Mouse (Mus musculus) adrenal gland, adult 2 months (tissue): ENCODE data around the gene Sptbn4. TPM values are rescaled to one million over a fixed set of nuclear protein-coding genes. Genes with fewer than 3 reads are reported as not detected.

Experiments
- DNase-seq: peaks from one replicate; pipeline ENCODE4 v3.0.0; 2021
- polyA plus RNA-seq: library from polyadenylated mRNA; depleted of rRNA; stranded (reverse); fragments of >200 nt; gene quantifications from 2 replicates; pipeline ENCODE4 v1.2.3, GENCODE M21; 2012
- total RNA-seq, 2 experiments: library from RNA; stranded (reverse); gene quantifications; 2 replicates each; pipeline ENCODE4 v1.2.3; 2021

Sptbn4 gene
- total and polyA plus RNA-seq, 3 experiments: 0.84 to 1.9 (median 1.5) TPM

DNA sequence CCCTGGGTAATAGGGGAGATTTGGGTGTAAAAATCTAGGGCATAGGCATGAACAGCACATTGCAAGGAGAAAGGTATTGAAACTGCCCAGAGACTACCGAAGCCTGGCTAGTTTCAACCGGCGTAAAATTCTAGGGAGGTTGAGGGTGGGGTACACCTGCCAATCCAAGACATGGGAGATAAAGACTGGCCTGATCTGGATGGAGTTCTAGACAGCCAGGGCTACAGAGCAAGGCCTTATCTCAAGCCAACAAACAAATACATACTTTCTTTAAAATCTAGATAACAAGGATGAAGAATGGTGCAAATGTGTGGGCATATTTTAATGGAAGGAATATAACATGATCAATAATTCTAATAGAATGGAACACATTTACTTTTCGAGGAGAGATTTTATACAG is 92.7 kb downstream of the Sptbn4 start:
- DNase-seq: no peak

DNA sequence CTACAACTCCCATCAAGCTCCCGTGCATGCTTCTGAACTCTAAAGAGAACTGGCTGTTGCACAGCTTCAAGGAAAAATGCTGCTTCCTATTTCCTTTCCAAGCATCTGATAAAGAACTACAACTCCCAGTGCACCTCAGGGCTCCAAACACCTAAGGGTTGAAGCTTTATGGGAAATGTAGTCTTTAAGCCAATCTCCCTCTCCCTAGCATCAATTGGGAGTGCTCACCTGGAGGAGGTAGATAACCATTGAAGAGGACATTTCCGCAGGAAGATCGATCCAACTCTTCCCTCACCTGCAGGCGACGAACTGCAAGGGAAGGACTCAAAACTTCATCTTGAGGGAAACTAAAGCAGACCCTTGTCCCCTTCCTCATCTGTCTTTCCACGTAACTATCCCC is 93.3 kb downstream of the Sptbn4 start:
- peak; percentile 24 for DNase-seq

DNA sequence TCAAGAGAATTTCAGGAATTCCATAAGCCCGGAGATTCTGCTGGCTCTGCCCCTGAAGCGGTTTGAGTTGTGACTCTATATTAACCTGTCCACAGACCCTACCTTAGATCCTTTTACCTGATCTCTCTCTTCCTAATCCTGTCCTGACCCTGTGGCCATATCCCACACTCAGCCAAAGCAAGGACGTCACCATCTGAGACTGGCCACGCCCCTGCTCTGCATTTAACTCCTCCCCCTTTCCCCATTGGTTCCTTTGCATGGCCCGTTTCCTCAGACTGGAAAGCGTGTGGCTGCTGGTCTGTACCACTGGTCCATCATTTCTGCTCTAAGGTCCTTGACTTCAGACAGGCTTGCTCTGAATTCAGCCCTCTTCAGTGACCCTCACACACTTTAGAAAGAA is 102.0 kb downstream of the Sptbn4 start:
- DNase-seq: no peak

DNA sequence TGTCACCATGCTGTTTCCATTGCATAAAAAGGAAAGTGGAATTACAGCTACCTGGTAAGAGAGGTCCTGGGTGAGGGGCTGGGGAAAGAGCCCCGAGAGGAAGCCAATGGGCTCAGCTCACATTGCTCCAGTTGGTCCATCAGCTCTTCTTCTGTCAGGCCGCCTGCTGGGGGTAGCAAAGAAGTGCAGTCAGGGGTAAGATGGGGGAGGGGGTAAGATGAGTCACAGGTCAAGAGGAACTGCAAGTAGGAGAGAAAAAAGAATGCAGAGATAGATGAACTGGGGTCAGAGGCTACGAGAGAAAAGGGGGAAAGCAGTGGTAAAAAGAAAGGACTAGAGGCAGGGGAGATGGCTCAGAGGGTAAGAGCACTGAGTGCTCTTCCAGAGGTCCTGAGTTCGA is 104.9 kb downstream of the Sptbn4 start:
- DNase-seq: no peak

DNA sequence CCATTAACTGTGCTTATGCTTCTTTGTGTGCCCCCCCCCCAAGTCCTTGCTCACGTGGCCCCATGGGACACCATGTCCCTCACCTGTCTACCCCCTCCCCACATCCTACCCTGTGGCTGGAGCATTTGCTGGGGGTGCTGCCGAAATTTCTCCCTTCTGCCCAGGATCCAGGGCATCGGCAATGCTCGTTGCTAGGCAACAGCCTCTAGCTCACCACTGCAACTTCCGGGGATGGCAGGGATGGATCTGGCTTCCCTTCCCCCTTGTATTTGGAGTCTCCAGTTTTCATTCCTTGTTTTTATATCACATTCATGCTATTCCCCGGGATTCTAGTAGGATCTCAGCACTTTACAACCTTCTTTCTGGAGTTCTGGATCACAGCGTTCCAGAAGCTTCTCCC is 108.0 kb downstream of the Sptbn4 start:
- DNase-seq: no peak

DNA sequence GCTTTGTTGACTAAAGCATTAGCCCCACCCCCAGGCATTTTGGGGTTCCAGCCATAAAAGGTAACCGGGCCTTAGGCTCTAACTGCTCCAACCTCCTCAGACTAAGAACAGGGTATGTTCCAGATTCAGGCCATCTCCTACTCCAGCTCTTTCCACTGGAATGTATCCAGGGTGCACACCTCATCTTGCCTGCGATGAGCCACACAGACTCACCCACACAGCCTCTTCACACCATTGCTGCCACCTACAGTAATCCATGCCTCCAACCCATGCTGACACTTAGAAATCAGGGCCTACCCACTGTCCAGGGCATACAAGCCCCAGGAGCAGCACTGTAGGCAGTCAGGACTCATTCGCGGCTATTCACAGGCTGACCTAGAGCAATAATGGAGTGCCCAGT is 108.4 kb downstream of the Sptbn4 start:
- DNase-seq: no peak

DNA sequence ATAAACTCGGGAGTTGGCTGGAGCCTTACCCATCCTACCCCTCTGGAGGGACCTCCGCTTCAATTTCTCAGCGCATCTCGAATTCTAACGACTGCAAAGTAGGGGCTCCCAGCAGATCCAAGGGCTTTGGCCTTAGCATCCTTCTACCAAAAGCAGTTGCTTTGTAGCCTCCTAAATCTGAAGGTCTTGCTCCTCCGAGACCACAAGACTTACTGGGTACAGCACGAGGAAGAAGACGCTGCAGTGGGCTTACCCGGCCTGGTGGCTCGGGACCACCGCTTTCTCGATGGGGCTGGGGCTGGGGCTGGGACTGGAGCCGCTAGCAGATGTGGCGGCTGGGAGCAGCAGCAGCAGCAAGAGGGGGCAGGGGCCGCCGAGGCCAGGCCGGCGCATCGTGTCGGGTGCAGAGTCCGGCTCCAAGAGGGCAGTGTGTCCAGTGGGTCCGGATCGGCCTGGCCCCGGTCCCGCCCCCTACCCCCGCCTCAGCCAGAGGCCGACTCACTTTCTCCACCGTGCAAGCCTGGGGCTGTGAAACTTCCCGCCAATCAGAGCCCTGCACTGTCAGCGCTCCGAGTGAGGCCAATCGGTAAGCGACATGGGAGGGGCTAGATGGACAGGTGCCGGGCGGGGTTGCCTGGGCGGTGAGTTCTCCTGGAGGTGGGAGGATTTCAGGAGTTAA is 110.2 kb downstream of the Sptbn4 start, which contains the start of gene Ltbp4:
Gene Ltbp4, minus strand, starts transcription at position 518 of the 679 bp plus-strand sequence.
- peak; percentile 20 for DNase-seq

DNA sequence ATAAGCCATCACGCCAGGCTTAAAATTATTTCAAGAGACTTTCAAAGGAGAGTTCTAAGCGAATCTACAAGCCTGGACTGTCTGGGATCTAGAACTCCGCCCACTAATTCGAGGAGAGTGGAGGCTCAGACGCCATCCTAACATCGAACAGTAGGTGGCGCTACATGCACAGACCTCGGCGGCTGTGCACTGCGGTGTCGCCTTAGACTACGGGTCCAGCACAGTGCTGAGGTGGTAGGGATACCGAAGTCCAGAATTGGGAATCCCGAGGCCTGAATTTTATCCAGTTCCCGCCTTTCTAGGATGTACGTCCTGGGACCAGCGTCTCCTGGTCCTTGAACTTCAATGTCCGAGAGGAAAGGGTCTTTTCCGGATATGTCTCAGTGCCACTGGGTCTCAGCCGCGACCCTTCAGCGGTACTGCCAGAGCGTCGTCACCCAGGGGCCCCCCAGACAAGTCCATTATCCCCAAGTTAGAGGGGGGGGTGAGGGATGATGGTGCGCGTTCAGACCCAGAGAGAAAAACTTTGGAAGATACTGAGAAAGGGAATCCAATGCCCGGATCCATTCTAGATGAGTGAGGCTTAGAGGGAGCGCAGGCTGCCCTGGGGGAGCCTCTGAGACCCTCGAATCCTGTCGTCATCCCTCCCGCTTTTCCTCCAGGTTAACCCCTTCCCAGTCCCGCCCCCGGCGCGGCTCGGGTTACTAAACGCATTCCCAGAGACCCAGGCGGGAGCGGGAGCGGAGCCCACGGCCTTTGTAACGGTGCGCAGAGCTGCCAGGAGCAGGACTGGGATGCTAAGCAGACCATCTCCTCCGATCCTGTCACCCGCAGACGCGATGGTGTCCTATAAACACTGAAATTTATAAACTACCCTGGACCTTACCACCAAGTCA is 111.3 kb downstream of the Sptbn4 start:
- DNase-seq: peak; percentile 89

DNA sequence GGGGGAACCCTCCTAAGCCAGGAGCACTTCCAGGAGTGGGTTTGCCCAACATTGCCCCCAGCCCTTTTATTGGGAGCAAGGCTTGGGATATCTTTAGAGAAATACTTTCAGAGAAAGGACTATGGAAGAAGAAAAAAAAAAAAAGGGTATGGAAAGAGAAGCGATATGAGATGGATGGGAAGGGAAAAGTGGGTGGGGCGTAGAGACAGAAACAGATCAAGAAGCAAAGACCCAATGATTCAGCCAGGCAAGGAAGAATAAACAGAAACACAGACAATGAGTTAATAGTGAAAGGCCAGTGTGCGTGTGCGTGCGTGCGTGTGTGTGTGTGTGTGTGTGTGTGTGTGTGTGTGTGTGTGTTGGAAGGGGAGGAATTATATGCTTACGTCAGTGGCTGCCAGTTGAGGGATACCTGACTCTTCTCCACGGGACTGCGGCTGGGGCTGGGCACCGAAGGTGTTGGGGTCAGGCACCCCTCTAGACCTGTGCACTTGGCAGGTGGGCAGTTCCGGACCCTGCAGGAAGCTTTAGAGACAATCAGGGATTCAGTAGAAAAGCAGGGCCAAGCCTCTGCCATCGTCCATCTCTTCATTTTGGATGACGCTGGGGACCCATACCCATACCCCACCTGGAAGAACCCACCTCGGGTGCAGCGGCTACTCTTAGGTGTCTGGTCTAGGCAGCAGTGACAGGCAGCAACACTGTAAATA is 112.3 kb downstream of the Sptbn4 start:
- no peak for DNase-seq

DNA sequence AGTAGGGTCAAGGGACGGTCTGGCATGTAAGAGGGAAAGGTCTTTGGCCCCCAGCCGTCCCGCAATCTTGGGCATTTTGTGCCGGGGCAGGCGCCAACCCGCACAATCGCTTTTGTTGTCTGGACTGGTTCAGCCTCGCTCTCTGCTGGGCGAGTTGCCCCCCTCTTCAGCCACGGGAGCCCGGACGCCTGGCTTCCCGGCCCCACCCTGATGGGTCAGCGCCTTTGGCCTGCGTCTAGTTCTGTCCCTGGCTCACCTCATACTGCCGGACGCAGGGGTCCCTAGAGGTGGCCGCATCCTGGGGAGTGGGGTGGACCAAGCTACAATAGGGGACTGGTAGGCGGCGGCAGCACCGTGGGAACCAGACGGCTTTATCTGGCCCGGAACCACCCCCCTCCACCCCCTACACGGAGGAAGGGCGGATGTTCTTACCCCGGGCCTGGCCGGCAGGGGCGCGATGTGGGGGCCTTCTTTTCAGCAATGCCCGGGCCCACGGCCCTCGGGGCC is 113.0 kb downstream of the Sptbn4 start:
- DNase-seq: peak; percentile 52

DNA sequence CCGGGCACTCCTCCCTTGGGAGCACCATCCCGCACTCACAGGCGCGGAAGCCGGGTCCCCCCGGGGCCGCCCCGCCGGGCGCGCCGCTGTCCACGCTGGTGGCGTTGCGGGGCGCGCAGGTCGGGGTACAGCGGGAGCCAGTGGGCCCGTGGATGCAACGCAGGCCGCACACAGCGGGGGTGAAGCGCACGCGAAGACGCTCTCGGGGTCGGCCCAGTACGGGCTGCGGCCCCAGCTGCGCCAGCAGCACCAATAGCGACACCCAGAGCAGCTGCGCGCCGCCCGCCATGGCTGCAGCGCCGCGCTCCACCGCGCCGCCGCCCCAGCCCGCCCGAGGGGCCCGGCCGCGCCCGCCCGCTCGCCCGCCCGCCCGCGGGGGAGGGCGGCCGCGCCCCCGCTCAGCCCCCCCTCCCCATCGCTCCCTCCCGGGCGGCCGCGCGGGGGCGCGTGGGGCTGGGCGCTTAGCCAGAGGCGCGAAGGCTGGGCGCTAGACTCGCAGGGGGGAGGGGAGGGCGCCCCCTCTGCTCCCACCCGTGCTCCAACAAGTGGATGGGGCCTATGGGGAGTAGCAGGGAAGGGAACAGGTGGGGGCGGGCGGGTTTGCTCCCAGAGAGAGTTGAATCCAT is 114.1 kb downstream of the Sptbn4 start:
- DNase-seq: peak; percentile 29

DNA sequence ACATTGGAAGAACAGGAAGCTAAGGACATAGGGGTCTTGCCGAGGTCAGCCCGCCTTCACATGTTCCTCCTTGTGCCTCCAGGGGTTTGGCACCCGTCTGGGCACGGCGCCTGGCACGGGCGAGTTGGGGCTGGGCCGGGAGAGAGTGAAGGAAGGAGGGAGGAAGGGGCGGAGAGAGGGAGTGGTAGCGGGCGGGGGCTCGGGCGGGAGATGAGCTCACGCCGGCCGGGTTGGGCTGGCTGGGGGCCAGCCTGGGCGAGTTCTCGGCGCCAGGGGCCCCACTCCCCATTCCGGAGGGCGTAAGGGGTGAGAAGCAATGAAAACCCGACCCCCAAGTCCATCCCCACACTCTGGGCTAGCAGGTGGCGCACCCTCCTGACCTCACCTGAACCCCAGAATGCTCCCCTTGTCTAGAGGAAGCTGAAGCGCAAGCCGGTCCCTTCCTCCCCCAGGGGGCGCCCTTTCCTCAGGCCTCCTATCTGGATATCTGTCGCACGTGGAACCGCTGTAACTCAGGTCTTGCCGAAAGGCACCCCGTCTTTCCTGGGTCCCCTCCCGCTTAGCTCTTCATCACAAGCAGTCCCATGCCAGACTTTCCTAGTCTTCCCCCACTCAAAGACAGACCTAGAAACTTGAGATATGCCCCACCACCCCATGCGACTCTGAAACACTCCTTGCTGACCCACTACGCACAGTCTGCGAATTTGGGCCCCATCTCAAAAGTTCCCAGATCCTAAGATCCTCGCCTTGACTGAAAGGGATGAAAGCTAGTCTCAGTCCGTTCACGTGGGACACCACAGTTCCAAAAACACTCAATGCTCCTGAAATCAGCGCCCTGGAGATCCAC is 114.9 kb downstream of the Sptbn4 start:
- DNase-seq: peak; percentile 90

DNA sequence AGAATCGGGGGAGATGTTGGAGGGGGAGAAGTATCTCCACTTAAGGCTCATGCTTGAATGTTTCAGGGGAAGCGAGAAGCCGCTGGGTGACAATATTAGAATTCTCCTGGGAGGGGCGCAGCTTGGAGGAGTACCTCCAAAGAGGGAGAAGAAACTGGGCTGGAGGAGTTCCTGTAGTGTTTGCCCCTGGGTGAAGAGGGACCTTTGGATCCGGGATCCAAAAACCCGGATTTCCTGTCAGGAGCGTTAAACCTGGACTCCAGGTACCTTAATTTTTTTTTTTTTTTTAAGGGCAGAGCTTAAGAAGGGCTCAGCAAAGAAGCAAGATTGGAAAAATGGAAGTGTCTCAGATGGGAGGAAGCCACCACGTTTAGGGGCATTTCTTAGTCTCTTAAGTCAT is 115.6 kb downstream of the Sptbn4 start:
- no peak for DNase-seq

DNA sequence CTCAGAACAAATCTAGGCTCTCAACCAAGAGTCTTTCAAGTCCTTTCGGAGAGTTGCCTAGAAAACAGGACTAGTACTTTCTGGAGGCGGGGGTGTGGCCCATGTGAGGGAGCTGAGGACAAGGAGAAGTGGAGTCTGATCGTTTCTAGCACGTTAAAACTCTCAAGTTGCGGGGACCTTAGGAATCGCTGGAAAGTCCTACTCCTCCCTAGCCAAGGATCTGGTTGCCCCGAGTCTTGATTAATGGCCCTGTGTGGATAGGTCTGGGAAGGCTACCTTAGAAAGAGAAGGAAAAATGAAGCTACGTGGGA is 116.0 kb downstream of the Sptbn4 start:
- no peak for DNase-seq

DNA sequence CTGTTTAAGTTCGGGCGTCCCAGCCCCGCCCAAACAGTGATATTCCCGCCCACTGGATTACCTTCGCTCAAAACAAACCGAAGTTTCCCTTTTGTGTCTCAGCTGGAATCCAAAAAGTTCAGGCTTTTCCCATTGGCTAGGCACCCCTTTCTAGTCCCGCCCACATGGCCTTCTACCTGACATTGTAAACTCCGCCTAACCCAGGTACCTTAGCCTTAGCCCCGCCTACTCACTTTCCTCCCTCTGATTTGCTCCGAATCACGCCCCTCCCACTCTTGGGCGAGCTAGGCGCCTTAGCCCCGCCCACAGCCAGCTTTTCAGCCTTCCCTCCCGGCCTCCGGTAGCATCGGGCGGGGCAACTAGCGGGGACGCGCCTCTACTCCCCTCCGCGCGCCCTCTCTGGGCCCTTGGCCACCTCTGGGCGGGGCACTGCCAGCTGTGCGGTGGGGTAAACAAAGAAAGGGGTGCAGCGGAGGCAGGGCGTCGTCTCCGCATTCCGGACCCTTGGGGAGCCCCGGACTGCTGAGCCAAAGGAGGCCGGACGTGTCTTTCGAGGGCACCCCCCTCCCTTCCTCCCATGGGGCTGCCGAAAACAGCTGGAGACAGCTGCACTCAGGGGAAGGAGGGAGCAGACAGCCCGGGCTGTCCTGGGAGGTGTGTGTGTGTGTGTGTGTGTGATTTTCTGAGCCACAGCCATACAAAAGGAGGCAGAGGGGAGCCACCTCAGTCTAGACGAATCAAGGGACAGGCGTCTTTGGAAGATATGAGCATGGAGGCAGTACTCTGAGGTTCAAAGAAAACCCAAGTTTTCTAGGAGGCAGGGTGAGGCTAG is 116.6 kb downstream of the Sptbn4 start:
- peak; percentile 94 for DNase-seq

DNA sequence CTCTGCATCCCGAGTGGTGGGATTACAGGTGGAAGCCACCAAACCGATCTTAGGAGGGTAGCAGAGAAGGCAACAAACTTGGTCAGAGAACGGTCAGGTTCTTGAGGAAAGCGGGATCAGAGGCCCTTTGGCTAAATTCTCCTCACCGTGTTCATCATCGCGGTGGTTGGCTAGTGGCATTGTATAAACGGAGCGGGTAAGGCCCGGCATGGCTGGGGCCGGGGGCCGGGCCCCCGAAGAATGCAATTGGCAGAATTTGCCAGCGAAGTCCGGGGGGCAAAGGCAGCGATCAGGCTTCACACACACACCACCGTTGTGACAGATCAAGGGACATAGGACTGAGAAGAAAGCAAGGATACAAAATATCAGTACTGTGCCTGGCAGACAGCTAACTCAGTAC is 117.5 kb downstream of the Sptbn4 start:
- no peak for DNase-seq

DNA sequence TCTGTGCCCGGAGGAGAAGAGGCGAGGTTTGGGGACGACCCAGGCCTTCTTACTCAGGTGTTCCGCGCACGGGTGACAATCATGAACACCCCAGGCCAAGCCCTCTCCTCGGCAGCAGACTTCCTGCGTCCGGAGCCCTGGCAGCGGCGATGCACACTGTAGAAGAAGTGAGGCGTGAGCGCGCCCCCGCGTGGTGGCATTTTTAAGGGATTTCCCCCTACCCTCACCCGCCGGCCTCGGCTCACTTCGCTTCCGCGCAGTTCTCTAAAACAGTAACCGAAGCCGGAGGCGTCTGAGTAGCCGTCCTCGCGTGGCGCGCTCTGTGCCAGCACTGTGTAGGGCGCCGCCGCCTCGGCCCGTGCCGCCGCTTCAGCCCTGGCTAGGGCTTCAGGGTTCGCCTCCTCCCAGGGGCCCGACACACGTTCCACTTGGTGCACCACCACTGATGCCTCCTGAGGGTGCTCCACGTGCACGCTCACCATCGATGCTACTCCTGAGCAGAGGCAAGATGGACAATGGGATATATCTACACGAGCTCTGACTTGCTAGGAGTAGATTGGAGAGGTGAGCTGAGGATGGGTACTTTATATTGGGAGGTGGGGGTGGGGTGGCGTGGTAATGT is 118.0 kb downstream of the Sptbn4 start:
- peak; percentile 86 for DNase-seq

DNA sequence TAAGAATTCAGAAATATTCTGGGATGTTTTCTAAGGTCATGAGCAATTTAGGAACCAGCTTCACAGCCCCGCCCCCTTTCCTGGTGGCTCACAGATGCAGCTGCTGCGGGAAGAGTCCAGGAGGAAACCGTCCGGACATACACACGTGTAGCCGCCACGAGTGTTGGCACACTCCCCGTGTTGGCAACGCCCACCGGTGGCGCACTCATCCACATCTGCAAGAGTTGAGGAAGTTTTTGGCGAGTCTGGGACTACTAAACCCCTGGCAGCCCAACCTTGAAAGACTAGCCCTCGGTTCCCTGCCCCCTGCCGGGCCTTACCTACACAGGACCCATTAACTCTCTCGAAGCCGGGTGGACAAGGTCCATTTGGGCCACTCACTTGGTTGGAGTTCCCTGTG is 118.8 kb downstream of the Sptbn4 start:
- DNase-seq: no peak

DNA sequence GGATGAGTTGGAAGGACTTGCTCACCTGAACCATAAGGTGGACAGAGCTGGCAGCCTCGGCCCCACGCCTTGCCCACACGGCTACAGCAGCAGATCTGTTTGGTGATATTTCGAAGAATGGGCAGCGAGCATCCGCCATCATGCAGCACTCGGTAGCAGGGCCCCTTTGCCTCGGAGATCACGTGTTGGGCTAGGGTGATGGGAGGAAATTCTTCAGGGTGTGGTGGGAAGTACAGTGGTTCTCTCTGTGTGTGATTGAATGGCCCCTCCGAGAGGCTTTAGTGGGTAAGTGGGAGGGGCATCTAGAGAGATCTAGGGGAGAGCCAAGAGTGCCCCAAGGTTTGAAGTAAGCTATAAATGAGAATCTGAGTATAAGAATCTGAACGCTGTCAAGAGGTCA is 119.3 kb downstream of the Sptbn4 start:
- DNase-seq: no peak

DNA sequence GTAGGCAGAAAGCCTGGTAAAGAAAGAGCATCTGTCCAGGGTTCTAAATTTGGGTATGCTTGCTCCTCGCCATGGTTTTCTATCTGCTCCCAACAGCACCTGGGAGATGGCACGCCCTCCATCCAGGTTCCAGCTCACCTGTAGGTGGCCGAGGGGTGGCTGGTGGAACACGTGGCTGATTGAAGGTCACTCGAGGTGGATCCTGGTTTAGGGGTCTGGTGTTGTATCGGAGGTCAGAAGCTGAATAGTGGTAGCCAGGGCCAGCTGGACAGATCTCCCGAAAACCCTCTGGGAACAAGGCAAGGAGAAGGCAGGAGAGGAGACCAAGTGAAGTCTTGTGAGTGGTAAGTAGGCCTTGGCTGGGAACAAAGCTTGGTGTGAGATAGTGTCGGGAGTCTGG is 120.0 kb downstream of the Sptbn4 start:
- no peak for DNase-seq
